Mouse (Mus musculus): ENCODE data around the gene Clstn1.

DNA sequence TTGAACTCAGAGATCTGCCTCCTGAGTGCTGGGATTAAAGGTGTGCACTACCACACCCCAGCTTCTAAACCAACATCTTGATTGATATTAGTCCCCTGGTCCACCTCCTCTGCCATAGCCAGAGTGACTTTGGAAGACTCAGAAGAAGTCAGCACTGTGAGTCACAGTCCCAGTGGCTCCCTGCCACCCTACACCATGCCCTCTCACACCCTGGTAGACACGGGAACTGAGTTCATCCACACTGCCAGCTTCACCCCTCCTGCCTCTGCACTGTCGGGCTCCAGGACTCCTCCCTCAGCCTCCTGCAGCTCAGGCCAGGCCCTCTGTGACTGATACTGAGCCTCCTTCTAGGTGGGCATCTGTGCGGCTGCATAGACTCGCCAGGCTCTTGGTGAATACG is 35.4 kb upstream of the Clstn1 start:
- TF ChIP-seq CTCF (IDR thresholded peaks at IDR 0.05; ENCODE audit: extremely low read depth, insufficient read depth, low read length): no peak
- TF ChIP-seq POLR2A (IDR thresholded peaks at IDR 0.05; ENCODE audit: extremely low read depth, insufficient read depth, low read length): no peak
